Mouse (Mus musculus): ENCODE data around the gene Tpp1. TPM values are rescaled to one million over a fixed set of nuclear protein-coding genes. Genes with fewer than 3 reads are reported as not detected.

Gene Tpp1
- 65.0 and 73.5 TPM in 2 replicates for polyA plus RNA-seq (2015; fragmentation: Nextera tagmentation; extraction: Ambion mirVana)

DNA sequence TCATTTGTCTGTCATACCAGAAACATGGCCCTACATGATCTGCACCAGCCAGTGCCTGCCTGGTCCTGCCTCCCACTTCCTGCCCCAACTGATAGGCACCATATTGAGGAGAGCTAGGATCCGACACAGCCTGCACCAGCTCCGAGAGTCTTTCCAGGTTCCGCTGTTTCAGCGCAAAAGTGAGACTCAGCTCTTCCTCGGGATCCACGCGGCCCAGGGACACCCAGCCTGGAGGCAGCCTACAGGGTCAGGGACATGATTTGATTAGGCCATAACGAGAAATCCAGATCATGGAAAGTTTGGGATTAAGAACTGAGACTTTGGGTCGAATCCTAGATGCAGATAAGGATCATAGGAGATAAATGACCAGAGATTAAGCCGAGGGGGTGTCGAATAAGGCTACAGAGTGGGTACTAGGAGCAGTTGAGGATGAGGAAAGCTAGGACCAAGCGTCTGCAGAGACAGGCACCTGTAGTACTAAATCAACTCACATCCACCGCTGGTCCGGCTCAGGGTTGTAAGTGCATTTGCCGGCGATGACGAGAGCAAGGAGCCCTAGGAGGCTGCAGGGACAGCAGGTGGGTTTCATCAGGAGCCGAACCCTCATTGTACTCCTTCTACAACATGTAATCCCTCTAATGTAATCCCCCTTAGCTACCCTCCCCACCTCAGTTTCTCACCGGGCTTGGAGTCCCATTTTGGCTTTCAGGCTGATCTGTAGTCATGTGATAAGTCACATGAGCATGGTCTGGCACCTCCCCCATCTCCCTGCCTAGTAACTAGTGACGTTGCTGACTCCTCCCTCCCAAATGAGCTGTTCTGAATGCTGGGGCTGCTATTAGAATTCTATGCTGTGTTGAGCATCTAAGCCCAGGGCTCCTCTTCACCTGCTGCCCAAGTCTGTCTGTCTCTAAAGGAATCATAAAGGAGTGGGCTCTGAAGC is at the start of gene Tpp1:
Tpp1 (minus strand) TSS at position 745 of the 943 bp plus-strand sequence.
- H3K36me3 ChIP-seq (ENCODE audit: control insufficient read depth, insufficient read depth): peaks cover 7% of the 10 kb centered on the region; the same call in 1 of the 2 replicates
- peak within 1 kb of the TSS; percentile 94 for H3K4me2 ChIP-seq (ENCODE audit: low read depth, low read length)
- H3K4me3 ChIP-seq (ENCODE audit: low read depth, low read length): peak within 1 kb of the TSS; percentile 82
- H3K27ac ChIP-seq (ENCODE audit: low read length): peak within 1 kb of the TSS; percentile 65
- H3K4me1 ChIP-seq (ENCODE audit: control insufficient read depth, low read depth, low read length): peaks cover 15% of the 10 kb centered on the region
- peak within 1 kb of the TSS; percentile 89 for H3K9ac ChIP-seq (ENCODE audit: low read depth, low read length)
- no peaks in the 10 kb centered on the region for H3K9me3 ChIP-seq (replicated peaks; ENCODE audit: control insufficient read depth, low read length)
- 18% methylated on average over 20 of the region's 20 CpGs for WGBS (ENCODE audit: insufficient replicate concordance)
- H3K27me3 ChIP-seq (ENCODE audit: control insufficient read depth, insufficient read depth, low read depth, low read length): no peaks in the 10 kb centered on the region
- peak; percentile 92 for ATAC-seq (ENCODE audit: low read depth)

DNA sequence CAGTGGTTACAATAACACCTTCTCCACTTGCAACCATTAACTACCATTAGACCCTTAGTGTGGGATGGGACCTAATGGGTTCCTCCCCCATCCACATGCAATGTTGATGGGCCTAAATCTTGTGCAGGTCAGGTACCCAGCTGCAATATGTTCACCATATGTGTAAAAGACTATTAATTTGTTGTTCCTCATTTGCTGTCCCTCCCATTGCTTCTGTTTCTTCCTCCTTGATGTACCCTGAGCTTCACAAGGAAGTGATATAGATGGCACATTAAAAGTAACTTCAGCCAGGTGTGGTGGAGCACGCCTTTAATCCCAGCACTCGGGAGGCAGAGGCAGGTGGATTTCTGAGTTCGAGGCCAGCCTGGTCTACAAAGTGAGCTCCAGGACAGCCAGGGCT is 44.9 kb upstream of the Tpp1 start:
- H3K9ac ChIP-seq (ENCODE audit: low read depth, low read length): no peak overlapping the region
- H3K36me3 ChIP-seq (ENCODE audit: control insufficient read depth, insufficient read depth): no peaks in the 10 kb centered on the region
- H3K27ac ChIP-seq (ENCODE audit: low read length): no peak overlapping the region
- no peaks in the 10 kb centered on the region for H3K27me3 ChIP-seq (ENCODE audit: control insufficient read depth, insufficient read depth, low read depth, low read length)
- H3K4me2 ChIP-seq (ENCODE audit: low read depth, low read length): no peak overlapping the region
- ATAC-seq (ENCODE audit: low read depth): no peak
- 61% methylated on average over 3 of the region's 3 CpGs for WGBS (ENCODE audit: insufficient replicate concordance)
- no peaks in the 10 kb centered on the region for H3K9me3 ChIP-seq (replicated peaks; ENCODE audit: control insufficient read depth, low read length)
- H3K4me1 ChIP-seq (ENCODE audit: control insufficient read depth, low read depth, low read length): no peaks in the 10 kb centered on the region
- H3K4me3 ChIP-seq (ENCODE audit: low read depth, low read length): no peak overlapping the region

DNA sequence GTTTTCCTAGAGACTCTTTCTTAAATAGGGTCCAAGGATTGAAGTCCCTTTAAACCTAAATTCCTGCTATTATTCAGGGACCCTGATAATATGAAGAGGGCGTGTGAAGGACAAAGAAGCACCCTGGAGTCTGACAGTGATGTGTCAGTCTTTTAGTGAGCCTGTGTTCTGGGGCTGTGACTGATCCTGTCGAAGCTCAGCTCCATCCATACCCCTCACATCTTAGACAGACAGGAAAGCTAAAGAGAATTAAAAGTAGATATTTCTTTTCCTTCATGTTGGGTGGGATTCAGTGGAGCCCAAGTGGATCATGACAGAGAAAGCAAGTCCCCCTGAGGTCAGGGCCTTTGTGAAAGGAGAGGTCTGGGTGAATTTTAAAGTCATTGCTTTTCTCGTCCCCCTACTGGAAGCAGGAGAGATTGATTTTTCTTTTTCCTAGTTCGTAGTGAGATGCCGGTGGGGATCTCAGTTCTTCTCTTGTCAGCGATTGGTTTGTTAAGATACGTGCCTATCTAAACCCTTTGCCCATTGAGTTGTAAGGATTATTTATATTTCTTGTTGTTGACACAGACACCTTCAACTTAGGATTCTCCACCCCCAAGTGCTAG is 43.8 kb upstream of the Tpp1 start:
- ATAC-seq (ENCODE audit: low read depth): no peak
- Histone ChIP-seq H3K4me3 (ENCODE audit: low read depth, low read length) (no peak overlapping the region), H3K36me3 (ENCODE audit: control insufficient read depth, insufficient read depth) (no peaks in the 10 kb centered on the region), H3K9ac (ENCODE audit: low read depth, low read length) (no peak overlapping the region), H3K4me1 (ENCODE audit: control insufficient read depth, low read depth, low read length) (no peaks in the 10 kb centered on the region), H3K27me3 (ENCODE audit: control insufficient read depth, insufficient read depth, low read depth, low read length) (0 out of 2 replicates have a peak, but pooled peaks cover under 1% of the 10 kb centered on the region), H3K27ac (ENCODE audit: low read length) (no peak overlapping the region), H3K9me3 (replicated peaks; ENCODE audit: control insufficient read depth, low read length) (no peaks in the 10 kb centered on the region), H3K4me2 (ENCODE audit: low read depth, low read length) (no peak overlapping the region)
- 22% methylated on average over 7 of the region's 7 CpGs for WGBS (ENCODE audit: insufficient replicate concordance)

DNA sequence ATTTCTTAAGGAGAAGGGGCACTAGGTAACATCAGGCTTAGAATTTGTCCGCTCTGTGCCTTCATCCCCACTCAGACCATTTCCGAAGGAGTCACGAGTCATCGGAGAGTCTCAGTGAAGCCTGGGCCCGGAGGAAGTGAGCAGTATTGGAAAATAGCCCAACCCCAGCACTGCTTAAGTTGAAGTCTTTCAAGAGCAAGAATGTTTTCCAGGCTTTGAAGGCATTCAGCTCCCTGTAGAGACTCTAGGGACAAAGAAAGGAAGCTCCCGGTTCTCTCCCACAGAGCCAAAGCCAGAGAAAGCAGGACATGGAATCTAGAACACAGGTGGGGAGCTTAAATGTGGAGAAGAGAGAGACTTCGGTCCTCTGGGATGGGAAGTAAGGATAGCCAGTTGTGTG is 41.7 kb upstream of the Tpp1 start:
- Histone ChIP-seq H3K4me1 (ENCODE audit: control insufficient read depth, low read depth, low read length) (no peaks in the 10 kb centered on the region), H3K4me2 (ENCODE audit: low read depth, low read length) (no peak overlapping the region), H3K9ac (ENCODE audit: low read depth, low read length) (no peak overlapping the region), H3K4me3 (ENCODE audit: low read depth, low read length) (no peak overlapping the region), H3K36me3 (ENCODE audit: control insufficient read depth, insufficient read depth) (no peaks in the 10 kb centered on the region), H3K27me3 (ENCODE audit: control insufficient read depth, insufficient read depth, low read depth, low read length) (peaks cover 9% of the 10 kb centered on the region), H3K27ac (ENCODE audit: low read length) (no peak overlapping the region), H3K9me3 (replicated peaks; ENCODE audit: control insufficient read depth, low read length) (no peaks in the 10 kb centered on the region)
- no peak for ATAC-seq (ENCODE audit: low read depth)
- WGBS (ENCODE audit: insufficient replicate concordance): 66% methylated on average over 7 of the region's 7 CpGs

DNA sequence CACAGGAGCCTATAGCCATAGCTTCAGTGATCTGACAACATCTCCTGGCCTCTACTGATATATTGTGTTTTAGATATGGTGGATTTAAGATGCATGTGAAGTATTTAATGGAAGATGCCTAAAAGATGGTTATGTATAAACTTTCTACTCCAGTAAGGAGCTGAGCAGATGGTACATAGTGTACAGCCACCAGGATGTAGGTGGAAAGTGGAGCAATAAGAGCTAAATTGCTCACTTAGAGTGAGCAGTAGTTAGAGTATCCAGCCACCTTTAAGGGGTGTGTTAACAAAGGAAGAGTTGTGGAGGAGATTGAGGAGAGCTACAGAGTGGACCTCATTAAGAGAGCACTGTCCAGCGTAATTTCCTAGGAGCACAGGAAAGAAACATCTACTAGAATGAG is 39.1 kb upstream of the Tpp1 start:
- no peak overlapping the region for H3K4me3 ChIP-seq (ENCODE audit: low read depth, low read length)
- no peaks in the 10 kb centered on the region for H3K4me1 ChIP-seq (ENCODE audit: control insufficient read depth, low read depth, low read length)
- H3K36me3 ChIP-seq (ENCODE audit: control insufficient read depth, insufficient read depth): no peaks in the 10 kb centered on the region
- 59% methylated on average over 1 of the region's 1 CpGs for WGBS (ENCODE audit: insufficient replicate concordance)
- H3K9ac ChIP-seq (ENCODE audit: low read depth, low read length): no peak overlapping the region
- H3K9me3 ChIP-seq (replicated peaks; ENCODE audit: control insufficient read depth, low read length): no peaks in the 10 kb centered on the region
- peaks cover 35% of the 10 kb centered on the region for H3K27me3 ChIP-seq (ENCODE audit: control insufficient read depth, insufficient read depth, low read depth, low read length)
- H3K4me2 ChIP-seq (ENCODE audit: low read depth, low read length): no peak overlapping the region
- no peak for ATAC-seq (ENCODE audit: low read depth)
- no peak overlapping the region for H3K27ac ChIP-seq (ENCODE audit: low read length)

DNA sequence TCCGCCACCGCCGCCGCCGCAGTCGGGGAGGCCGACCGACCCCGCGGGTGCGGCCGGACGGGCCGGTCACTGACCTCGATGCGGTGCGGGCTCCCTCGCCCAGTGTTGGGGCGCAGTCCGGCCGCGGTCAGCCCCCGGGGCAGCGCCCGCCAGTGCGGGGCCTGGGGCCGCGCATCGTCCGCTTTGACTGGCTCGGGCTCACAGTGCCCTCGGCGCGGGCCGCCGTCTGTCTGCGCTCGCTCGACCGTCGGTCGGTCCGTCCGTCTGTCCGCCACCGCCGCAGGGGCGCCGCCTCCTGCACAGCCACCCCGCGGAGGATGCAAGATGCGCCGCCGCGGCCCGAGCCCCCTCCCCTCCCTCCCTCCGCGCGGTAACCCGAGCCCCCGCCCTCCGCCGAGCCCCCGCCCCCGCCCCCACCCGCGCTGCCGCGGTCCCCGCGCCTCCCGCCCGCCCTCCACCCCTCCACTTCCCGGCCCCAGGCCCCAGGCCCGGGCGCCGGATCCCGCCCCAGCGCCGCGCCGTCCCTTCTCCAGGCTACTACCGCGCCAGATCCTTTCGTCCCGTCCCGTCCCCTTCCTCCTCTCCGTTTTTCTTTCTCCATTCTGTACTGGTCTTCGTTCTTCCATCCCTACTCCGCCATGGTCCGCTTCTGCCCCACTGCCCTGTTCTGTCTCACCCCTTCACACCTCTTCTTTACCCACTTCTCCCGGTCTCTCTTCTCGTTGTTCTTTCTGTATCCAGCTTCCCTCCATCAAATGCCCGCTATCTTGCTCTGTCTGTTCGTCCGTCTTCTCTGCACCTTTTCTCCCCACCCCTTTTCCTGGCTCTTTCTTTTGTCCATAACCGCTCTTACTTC is 35.5 kb upstream of the Tpp1 start, which contains the start of gene Dchs1:
Dchs1 (minus strand) TSS at position 370 of the 856 bp plus-strand sequence.
- Histone ChIP-seq H3K4me2 (ENCODE audit: low read depth, low read length) (peak within 1 kb of the TSS; percentile 52), H3K36me3 (ENCODE audit: control insufficient read depth, insufficient read depth) (no peaks in the 10 kb centered on the region), H3K9me3 (replicated peaks; ENCODE audit: control insufficient read depth, low read length) (no peaks in the 10 kb centered on the region), H3K9ac (ENCODE audit: low read depth, low read length) (0 out of 2 replicates have a peak within 1 kb of the TSS, but pooled peaks have one; percentile 19), H3K4me3 (ENCODE audit: low read depth, low read length) (peak within 1 kb of the TSS; percentile 55), H3K27me3 (ENCODE audit: control insufficient read depth, insufficient read depth, low read depth, low read length) (peaks cover 50% of the 10 kb centered on the region), H3K4me1 (ENCODE audit: control insufficient read depth, low read depth, low read length) (no peaks in the 10 kb centered on the region), H3K27ac (ENCODE audit: low read length) (no peak within 1 kb of the TSS)
- 2% methylated on average over 70 of the region's 97 CpGs for WGBS (ENCODE audit: insufficient replicate concordance)
- peak; percentile 41 for ATAC-seq (ENCODE audit: low read depth)

DNA sequence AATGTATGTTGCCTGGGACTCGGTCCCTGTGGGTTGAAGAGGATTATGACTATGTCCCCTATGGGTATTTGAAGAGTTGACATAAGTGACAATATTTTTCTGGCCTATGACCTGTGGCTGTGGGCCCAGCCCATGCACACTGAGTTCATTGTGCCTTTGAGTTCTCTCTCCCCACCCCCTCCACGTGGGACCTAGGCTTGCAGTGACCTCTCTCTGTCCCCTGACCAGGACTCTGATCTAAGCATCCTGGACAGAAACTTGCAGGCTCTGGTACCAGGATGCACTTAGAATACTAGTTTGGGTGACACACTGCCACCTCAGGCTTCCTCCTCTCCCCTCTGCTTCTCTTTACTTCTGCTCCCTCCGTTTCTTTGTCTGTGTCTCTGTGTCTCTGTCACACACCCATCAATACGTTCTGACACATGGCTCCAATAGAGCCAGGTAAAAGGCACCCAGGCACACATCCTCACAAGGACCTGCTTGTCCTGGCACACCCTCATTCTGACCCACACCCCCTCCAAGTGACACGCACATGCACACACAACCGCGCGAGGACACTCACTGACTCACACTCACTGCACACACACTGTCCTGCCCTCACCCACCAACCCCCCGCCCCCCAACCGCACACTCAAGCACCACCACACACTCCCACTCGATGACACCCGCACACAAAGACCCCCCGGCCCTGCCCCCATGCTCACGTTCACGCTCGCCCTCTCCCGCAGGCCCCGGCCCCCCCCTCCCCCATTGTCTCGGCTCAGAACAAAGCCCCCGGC is 34.7 kb upstream of the Tpp1 start:
- H3K27me3 ChIP-seq (ENCODE audit: control insufficient read depth, insufficient read depth, low read depth, low read length): peaks cover 50% of the 10 kb centered on the region
- no peak overlapping the region for H3K9ac ChIP-seq (ENCODE audit: low read depth, low read length)
- WGBS (ENCODE audit: insufficient replicate concordance): 17% methylated on average over 20 of the region's 20 CpGs
- peak overlapping the region; percentile 55 for H3K4me3 ChIP-seq (ENCODE audit: low read depth, low read length)
- H3K4me1 ChIP-seq (ENCODE audit: control insufficient read depth, low read depth, low read length): no peaks in the 10 kb centered on the region
- H3K36me3 ChIP-seq (ENCODE audit: control insufficient read depth, insufficient read depth): no peaks in the 10 kb centered on the region
- ATAC-seq (ENCODE audit: low read depth): peak; percentile 17
- H3K9me3 ChIP-seq (replicated peaks; ENCODE audit: control insufficient read depth, low read length): no peaks in the 10 kb centered on the region
- H3K4me2 ChIP-seq (ENCODE audit: low read depth, low read length): peak overlapping the region; percentile 52
- H3K27ac ChIP-seq (ENCODE audit: low read length): no peak overlapping the region

DNA sequence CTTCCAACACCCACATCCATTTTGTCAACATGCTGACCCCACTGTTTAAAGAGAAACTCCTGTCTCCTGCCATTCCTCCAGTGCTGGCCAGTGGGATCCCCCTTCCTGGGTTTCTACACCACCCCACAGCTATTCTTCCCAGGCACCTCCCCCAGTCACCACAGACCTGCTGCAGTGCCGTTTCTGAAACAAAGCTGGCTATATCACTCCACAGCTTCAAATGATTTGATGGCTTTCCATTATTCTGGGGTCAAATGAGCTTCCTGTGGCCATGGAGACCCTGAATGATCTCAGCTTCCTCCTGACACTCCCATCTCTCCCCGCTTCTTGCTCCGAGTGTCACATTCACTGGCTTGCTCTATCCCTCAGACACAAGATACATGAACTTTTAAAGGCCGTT is 32.5 kb upstream of the Tpp1 start:
- ATAC-seq (ENCODE audit: low read depth): no peak
- no peak overlapping the region for H3K27ac ChIP-seq (ENCODE audit: low read length)
- H3K4me1 ChIP-seq (ENCODE audit: control insufficient read depth, low read depth, low read length): no peaks in the 10 kb centered on the region
- no peak overlapping the region for H3K9ac ChIP-seq (ENCODE audit: low read depth, low read length)
- H3K36me3 ChIP-seq (ENCODE audit: control insufficient read depth, insufficient read depth): no peaks in the 10 kb centered on the region
- no peaks in the 10 kb centered on the region for H3K9me3 ChIP-seq (replicated peaks; ENCODE audit: control insufficient read depth, low read length)
- WGBS (ENCODE audit: insufficient replicate concordance): 29% methylated on average over 4 of the region's 4 CpGs
- no peak overlapping the region for H3K4me3 ChIP-seq (ENCODE audit: low read depth, low read length)
- H3K27me3 ChIP-seq (ENCODE audit: control insufficient read depth, insufficient read depth, low read depth, low read length): peaks cover 47% of the 10 kb centered on the region
- H3K4me2 ChIP-seq (ENCODE audit: low read depth, low read length): no peak overlapping the region

All from liver, embryonic 16.5 days (tissue).